Mouse (Mus musculus) stomach, embryonic 14.5 days (tissue): ENCODE measurements around the gene Apobec1. TPM values are rescaled to one million over a fixed set of nuclear protein-coding genes. Genes with fewer than 3 reads are reported as not detected.
"Not testable (repeated sequence)": the region's sequence is repeated elsewhere in the genome, so short reads cannot be mapped to it uniquely, and the experiment has no call there.

ENCODE experiments used
- ATAC-seq: fragments of 200-750 bp; cut with Nextera tagmentation; 2 replicates; pipeline ENCODE4 v1.8.0; 2017; ENCODE audit warnings: low read depth, moderate TSS enrichment; ENCODE audit not compliant: insufficient number of reproducible peaks, insufficient read depth, low FRiP score
- H3K27ac ChIP-seq: fragments of 300-500 bp; sonication (generic); 2 replicates; pipeline ENCODE4 v1.5.1; 2014; ENCODE audit warnings: mild to moderate bottlenecking, low read length, moderate library complexity, mixed read lengths
- H3K27me3 ChIP-seq: fragments of 300-500 bp; sonication (generic); 2 replicates; pipeline ENCODE4 v1.6.1; 2014; ENCODE audit warnings: low read length, control low read depth, mixed read lengths; ENCODE audit not compliant: control insufficient read depth, insufficient read depth
- H3K36me3 ChIP-seq: fragments of 300-500 bp; sonication (generic); 2 replicates; pipeline ENCODE4 v1.6.1; 2014; ENCODE audit warnings: mild to moderate bottlenecking, control low read depth, low read length, moderate library complexity, mixed read lengths; ENCODE audit not compliant: control insufficient read depth, insufficient read depth
- H3K4me1 ChIP-seq: fragments of 300-500 bp; sonication (generic); 2 replicates; pipeline ENCODE4 v1.6.1; 2014; ENCODE audit warnings: low read length, control low read depth, mixed read lengths; ENCODE audit not compliant: control insufficient read depth, insufficient read depth
- H3K4me2 ChIP-seq: fragments of 300-500 bp; sonication (generic); replicated peaks from 2 replicates; pipeline ENCODE4 v1.6.1; 2014; ENCODE audit warnings: low read depth, low read length, control low read depth
- H3K4me3 ChIP-seq: fragments of 300-500 bp; sonication (generic); 2 replicates; pipeline ENCODE4 v1.5.1; 2014; ENCODE audit warnings: low read depth, low read length, control low read depth
- H3K9ac ChIP-seq: fragments of 300-500 bp; sonication (generic); replicated peaks from 2 replicates; pipeline ENCODE4 v1.6.1; 2014; ENCODE audit warnings: low read depth, mild to moderate bottlenecking, control low read depth, low read length, moderate library complexity, mixed read lengths
- H3K9me3 ChIP-seq: fragments of 300-500 bp; sonication (generic); 2 replicates; pipeline ENCODE4 v1.6.1; 2016; ENCODE audit warnings: low read depth, low read length, control low read depth; ENCODE audit not compliant: control insufficient read depth
- WGBS: fragments of 180-500 bp; shearing (Covaris S2); extraction: QIAGEN DNeasy Blood & Tissue Kit; methylation state at CpG from one replicate; pipeline ENCODE4 v1.1.7; 2014; 5-methylcytosine and 5-hydroxymethylcytosine counted together
- polyA plus RNA-seq: library from polyadenylated mRNA; unstranded; fragments of >200 nt; fragmentation: Nextera tagmentation; extraction: Ambion mirVana; gene quantifications from 2 replicates; pipeline ENCODE4 v1.2.1, GENCODE M21; 2014

The Apobec1 gene
- 3.9 and 4.6 TPM in 2 replicates for polyA plus RNA-seq

DNA sequence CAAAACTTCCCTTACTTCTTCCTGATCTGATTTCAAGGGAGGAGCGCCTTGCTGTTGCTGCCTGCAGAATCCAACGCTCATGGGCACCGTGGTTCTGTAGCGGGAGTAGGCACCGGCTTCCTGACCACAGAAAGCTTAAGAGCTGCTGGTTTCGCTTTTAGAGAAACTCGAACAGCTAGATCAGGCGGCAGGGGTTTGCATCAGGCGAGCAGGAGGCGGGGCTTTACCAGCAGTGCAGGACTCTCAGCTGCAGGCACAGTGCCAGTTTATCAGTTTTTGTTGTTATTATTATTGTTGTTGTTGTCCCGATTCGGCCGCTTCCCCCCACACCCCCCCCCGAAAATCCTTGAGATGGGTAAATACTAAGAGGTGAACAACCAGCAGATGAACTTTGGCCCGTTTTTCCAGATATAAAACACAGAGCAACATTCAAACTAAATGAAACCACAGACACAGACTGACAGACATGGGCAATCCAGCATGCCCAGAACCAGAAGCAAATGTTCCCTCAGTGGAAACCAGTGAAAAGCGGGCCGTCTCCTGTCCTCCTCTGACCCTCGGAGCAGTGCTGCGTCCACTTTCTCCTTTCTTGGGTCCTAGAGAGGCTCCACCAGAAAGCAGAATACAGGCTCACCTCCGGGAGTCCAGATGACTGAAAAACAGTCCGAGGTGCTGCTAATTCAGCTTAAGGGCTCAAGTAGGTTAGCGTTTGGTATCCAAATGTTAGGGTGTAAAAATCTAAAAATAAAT lies at the start of gene Apobec1:
Apobec1 (minus strand) TSS at position 203 of the 750 bp plus-strand sequence.
- Histone ChIP-seq H3K36me3 (no peaks in the 10 kb centered on the region), H3K27ac (peak within 1 kb of the TSS; percentile 61; the same call in 1 of the 2 replicates), H3K27me3 (no peaks in the 10 kb centered on the region), H3K9ac (peak within 1 kb of the TSS; percentile 28), H3K4me1 (no peaks in the 10 kb centered on the region), H3K4me2 (peak within 1 kb of the TSS; percentile 60), H3K9me3 (no peaks in the 10 kb centered on the region), H3K4me3 (peak within 1 kb of the TSS; percentile 44)
- WGBS, result 8% methylated on average over 22 of the region's 22 CpGs
- ATAC-seq, result peak; percentile 84

DNA sequence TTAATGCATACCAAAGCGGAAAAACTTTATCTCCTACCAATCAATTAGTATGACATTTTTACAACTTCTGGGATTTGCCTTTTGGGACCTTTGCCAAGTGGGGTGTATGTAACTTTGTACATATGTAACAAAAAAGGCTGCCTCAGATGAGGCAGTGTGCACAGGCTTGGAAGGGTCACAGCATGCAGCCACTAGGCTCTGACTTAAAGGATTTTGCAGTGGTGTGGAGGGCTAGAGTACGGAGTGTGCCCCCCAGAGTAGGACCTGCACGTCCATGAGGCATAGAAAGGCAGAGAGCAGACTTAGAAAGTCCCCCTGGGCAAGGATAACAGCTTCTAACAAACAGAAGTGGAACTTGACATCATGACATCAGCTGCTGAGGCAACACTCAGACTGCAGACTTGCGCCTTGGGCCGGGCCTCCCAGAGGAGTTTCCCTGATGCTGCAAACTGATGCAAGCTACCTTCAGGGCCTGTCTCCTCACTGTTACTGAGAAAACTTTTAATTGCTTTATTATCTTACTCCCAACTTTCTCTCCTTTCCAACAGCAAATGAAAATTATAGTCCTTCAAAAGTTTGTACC lies 48.2 kb upstream of the Apobec1 start:
- no peak overlapping the region for H3K9ac ChIP-seq
- H3K4me2 ChIP-seq, result no peak overlapping the region
- no peak overlapping the region for H3K4me3 ChIP-seq
- no peak overlapping the region for H3K27ac ChIP-seq
- H3K9me3 ChIP-seq, result no peaks in the 10 kb centered on the region
- WGBS, result 69% methylated on average over 5 of the region's 5 CpGs
- H3K36me3 ChIP-seq, result no peaks in the 10 kb centered on the region
- H3K4me1 ChIP-seq, result no peaks in the 10 kb centered on the region
- no peaks in the 10 kb centered on the region for H3K27me3 ChIP-seq
- ATAC-seq, result no peak

DNA sequence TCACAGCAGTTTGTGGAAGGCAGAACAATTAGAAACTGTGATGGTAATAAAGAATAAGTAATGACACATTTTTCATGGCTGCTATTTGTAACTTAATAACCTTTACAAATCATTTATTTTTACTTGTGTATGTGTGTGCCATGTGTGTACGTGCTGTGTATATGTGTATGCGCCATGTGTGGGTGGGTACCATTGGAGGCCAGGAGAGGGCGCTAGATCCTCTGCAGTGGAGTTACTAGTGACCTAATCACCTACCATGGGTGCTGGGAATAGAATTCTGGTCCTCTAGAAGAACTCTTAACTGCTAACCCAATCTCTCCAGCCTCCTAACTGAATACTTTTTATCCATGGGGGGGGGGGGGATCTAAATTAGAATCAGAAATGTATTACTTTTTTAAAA lies 47.7 kb upstream of the Apobec1 start:
- no peaks in the 10 kb centered on the region for H3K27me3 ChIP-seq
- H3K4me1 ChIP-seq, result no peaks in the 10 kb centered on the region
- no peaks in the 10 kb centered on the region for H3K9me3 ChIP-seq
- H3K36me3 ChIP-seq, result no peaks in the 10 kb centered on the region
- H3K27ac ChIP-seq, result no peak overlapping the region
- no peak overlapping the region for H3K9ac ChIP-seq
- WGBS, result 79% methylated on average over 3 of the region's 3 CpGs
- no peak overlapping the region for H3K4me2 ChIP-seq
- ATAC-seq, result no peak
- H3K4me3 ChIP-seq, result no peak overlapping the region

DNA sequence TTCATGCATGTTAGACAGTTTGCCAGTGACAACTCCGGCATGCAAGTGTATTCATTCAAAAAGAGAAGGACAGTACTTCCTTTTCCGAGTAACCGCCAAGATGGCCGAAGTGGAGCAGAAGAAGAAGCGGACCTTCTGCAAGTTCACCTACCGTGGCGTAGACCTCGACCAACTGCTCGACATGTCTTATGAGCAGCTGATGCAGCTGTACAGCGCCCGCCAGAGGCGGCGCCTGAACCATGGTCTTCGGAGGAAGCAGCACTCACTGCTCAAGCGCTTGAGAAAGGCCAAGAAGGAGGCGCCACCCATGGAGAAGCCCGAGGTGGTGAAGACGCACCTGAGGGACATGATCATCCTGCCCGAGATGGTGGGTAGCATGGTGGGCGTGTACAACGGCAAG lies 42.0 kb upstream of the Apobec1 start:
- not testable (repeated sequence) for H3K9me3 ChIP-seq, H3K4me3 ChIP-seq, H3K4me1 ChIP-seq, H3K9ac ChIP-seq, H3K36me3 ChIP-seq, H3K4me2 ChIP-seq, H3K27me3 ChIP-seq, H3K27ac ChIP-seq, ATAC-seq
- 93% methylated on average over 17 of the region's 21 CpGs for WGBS

DNA sequence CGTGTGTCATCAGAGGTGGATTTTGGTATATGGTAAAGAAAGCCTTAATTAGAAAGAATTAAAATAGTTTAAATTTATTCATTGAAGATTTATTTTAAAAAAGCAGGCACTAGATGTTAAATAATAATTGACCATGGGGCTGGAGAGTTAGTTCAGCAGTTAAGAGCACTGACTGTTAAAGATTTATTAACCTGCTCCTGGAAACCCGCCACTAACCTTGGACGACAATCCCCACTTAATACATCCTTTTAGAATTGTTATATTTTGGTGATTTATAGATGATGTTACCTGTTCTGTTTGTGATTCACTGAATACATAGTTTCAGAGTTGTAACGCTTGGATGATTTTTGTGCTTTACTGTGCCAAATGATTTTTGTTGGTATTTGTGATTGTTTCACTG lies 35.3 kb upstream of the Apobec1 start:
- H3K9me3 ChIP-seq, H3K9ac ChIP-seq, H3K36me3 ChIP-seq, H3K27me3 ChIP-seq, H3K4me3 ChIP-seq, ATAC-seq, H3K27ac ChIP-seq, H3K4me1 ChIP-seq, H3K4me2 ChIP-seq: not testable (repeated sequence)
- 57% methylated on average over 4 of the region's 4 CpGs for WGBS

DNA sequence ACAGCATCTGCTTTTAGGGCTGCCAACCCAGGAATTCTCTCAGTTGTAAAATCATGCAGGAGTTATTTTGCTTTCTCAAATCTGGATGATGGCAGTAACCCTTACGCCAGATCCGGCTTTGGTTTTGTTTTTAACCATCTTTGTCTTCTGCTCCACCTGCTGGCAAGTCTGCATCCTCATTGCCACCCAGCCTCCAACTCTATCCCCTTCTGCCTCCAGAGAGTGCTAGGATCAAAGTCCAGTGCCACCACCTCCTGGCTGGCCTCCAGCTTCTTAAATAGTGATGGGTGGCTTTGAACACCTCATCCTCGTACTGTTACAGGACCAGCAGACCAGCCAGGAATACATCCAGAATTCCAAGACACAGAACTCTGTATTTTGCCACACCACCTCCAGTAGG lies 34.4 kb upstream of the Apobec1 start:
- ATAC-seq, result no peak
- H3K27me3 ChIP-seq, result no peaks in the 10 kb centered on the region
- H3K4me1 ChIP-seq, result no peaks in the 10 kb centered on the region
- no peaks in the 10 kb centered on the region for H3K9me3 ChIP-seq
- no peak overlapping the region for H3K27ac ChIP-seq
- no peak overlapping the region for H3K9ac ChIP-seq
- 81% methylated on average over 3 of the region's 3 CpGs for WGBS
- no peaks in the 10 kb centered on the region for H3K36me3 ChIP-seq
- H3K4me2 ChIP-seq, result no peak overlapping the region
- H3K4me3 ChIP-seq, result no peak overlapping the region

DNA sequence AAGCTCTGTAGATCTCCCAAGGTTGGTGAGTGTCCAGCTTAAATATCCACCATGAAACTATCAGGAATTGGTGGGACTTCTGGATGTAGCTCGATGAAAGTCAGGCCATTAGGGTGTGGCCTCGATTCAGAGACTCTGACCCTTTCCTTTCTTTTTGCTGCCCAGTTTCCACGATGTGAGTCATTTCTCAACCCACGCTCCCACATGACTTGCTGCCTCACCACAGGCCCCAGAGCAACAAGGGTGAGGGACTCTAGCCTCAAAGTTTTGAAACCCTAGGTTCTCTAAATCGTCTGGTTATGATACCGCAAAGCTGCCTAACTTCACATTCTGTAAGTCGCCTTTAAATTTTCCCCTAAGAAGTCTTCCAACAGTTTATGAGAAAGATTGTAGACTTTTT lies 33.1 kb upstream of the Apobec1 start:
- Histone ChIP-seq H3K4me1 (no peaks in the 10 kb centered on the region), H3K27ac (no peak overlapping the region), H3K4me2 (no peak overlapping the region), H3K9ac (no peak overlapping the region), H3K27me3 (no peaks in the 10 kb centered on the region), H3K9me3 (no peaks in the 10 kb centered on the region), H3K4me3 (no peak overlapping the region), H3K36me3 (no peaks in the 10 kb centered on the region)
- 84% methylated on average over 7 of the region's 7 CpGs for WGBS
- no peak for ATAC-seq

DNA sequence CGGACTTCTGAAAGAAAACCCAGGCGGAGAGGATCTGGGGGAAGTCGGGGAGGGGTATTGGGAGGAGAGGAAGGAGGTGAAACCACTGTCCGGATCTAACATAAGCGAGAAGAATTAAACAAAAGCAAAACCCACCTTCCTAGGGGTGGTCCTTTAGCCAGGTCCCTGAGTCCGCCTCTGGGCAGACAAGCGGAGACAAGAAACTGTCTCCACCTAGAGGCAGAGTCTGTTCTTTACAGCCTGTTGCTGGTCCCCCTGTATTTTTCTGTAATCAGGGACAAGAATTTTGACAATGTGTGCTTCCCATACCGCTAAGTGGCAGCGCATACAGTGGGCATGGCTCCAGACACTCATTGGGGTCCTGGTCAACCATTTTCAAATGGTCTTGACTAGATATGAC lies 31.2 kb upstream of the Apobec1 start:
- 53% methylated on average over 9 of the region's 9 CpGs for WGBS

More for the DNA sequence above, 31.2 kb upstream of the Apobec1 start:
- H3K9me3 ChIP-seq, result no peaks in the 10 kb centered on the region
- no peak overlapping the region for H3K4me3 ChIP-seq
- no peaks in the 10 kb centered on the region for H3K4me1 ChIP-seq
- ATAC-seq, result no peak
- no peaks in the 10 kb centered on the region for H3K27me3 ChIP-seq
- H3K4me2 ChIP-seq, result no peak overlapping the region
- no peak overlapping the region for H3K9ac ChIP-seq
- H3K27ac ChIP-seq, result no peak overlapping the region
- H3K36me3 ChIP-seq, result no peaks in the 10 kb centered on the region
